Mouse (Mus musculus): ENCODE measurements at regions not wholly inside any gene's neighbourhood (a gene's known extent, or its start where the extent isn't known, plus 50 kb on each side); places are given as distances from the start of the nearest gene placed in this dataset.
A peak's percentile ranks its signal among the peaks of the same experiment; 100 is the strongest.

DNA sequence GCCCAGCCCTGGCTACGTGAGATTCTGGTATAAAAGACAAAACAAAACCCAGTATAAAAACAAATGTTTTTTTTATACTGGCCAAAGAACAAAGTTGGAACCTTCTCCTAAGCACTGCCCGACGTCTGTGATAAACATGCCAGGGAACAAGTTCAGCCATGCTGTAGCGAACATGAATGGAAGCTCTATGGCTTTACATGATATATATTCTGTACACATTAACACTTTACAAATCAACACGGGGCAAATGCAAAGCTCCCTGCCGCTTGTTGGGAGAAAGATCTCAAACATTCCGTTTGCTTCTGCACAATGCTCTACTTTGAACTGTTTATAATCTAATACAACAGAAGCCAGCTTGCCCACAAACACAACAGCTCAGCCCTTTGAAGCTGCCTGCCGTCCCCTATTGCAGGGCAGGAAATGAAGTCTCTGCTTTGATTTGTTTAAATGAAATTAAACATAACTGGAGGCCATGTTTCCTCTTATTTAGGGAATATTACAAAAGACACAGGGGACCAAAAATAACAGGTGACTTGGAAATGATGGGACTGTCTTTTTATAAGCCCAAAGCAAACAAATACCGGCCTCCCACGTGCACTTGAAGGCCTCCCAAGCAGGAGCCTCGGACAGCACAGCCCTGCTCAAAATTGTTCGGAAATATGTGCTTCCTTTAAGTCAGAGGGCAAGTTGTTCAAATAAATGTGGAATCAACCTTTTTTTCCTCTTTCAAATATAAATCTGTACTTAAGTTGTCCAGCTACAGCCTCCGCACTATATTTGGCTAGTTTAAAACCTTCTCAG, 56.0 kb upstream of the Cldn5 start:
- 37% methylated on average over 13 of the region's 13 CpGs for WGBS
- H3K4me3 ChIP-seq (ENCODE audit: low read depth, low read length), result no peak overlapping the region
- H3K36me3 ChIP-seq (ENCODE audit: control insufficient read depth, insufficient read depth), result no peaks in the 10 kb centered on the region
- H3K9me3 ChIP-seq (ENCODE audit: control insufficient read depth), result no peaks in the 10 kb centered on the region
- H3K27ac ChIP-seq (ENCODE audit: low read depth, low read length), result no peak overlapping the region
- no peak overlapping the region for H3K4me2 ChIP-seq (replicated peaks; ENCODE audit: low read depth)
- TF ChIP-seq CTCF (IDR thresholded peaks at IDR 0.05; ENCODE audit: low read depth), result no peak
- ATAC-seq, result no peak
- H3K27me3 ChIP-seq (replicated peaks; ENCODE audit: control insufficient read depth, insufficient read depth, low read length), result no peaks in the 10 kb centered on the region
- H3K4me1 ChIP-seq (replicated peaks; ENCODE audit: control insufficient read depth, insufficient read depth, low read length), result no peaks in the 10 kb centered on the region
- H3K9ac ChIP-seq (ENCODE audit: low read depth, low read length), result no peak overlapping the region

DNA sequence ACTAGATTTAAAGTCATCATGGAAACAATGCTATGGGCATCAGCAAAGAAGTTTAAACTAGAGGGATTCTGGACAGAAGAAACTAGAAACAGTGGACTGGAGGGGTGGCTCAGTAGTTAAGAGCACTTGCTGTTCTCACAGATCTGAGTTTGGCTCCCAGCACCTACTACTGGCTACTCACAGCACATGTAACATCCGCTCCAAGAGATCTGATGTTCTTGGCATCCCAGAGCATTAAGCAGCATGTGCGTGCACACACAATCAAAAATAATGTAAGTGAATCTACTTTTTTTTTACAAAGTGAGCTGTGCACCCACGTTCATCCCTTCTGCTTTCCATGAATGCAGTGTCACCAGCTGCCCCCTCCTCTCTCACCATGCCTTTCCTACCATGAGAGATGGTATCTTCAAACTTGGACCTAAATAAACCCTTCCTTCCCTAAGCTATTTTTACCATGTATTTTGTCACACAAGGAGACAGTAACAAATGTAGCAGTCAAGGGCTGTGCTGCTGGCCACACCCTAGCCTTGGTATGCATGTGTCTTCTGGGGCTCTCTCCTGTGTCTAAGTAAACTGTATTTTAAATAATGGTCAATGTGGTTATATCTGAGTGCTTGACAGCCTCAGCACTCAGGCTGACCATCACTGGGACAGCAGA, 53.3 kb upstream of the Cldn5 start:
- 76% methylated on average over 3 of the region's 3 CpGs for WGBS
- H3K4me1 ChIP-seq (replicated peaks; ENCODE audit: control insufficient read depth, insufficient read depth, low read length), result no peaks in the 10 kb centered on the region
- no peak overlapping the region for H3K4me3 ChIP-seq (ENCODE audit: low read depth, low read length)
- no peaks in the 10 kb centered on the region for H3K27me3 ChIP-seq (replicated peaks; ENCODE audit: control insufficient read depth, insufficient read depth, low read length)
- no peaks in the 10 kb centered on the region for H3K9me3 ChIP-seq (ENCODE audit: control insufficient read depth)
- TF ChIP-seq CTCF (IDR thresholded peaks at IDR 0.05; ENCODE audit: low read depth), result no peak
- H3K4me2 ChIP-seq (replicated peaks; ENCODE audit: low read depth), result no peak overlapping the region
- no peak for ATAC-seq
- H3K9ac ChIP-seq (ENCODE audit: low read depth, low read length), result no peak overlapping the region
- no peak overlapping the region for H3K27ac ChIP-seq (ENCODE audit: low read depth, low read length)
- no peaks in the 10 kb centered on the region for H3K36me3 ChIP-seq (ENCODE audit: control insufficient read depth, insufficient read depth)

- H3K4me3 ChIP-seq (ENCODE audit: low read depth, low read length), result no peak overlapping the region
- H3K36me3 ChIP-seq (ENCODE audit: control insufficient read depth, insufficient read depth), result no peaks in the 10 kb centered on the region
- 24% methylated on average over 3 of the region's 3 CpGs for WGBS
These were observed 52.8 kb upstream of the Cldn5 start for GRCm38 (mm10) chr16:18723874-18724273.

GRCm38 (mm10) chr16:18724706-18725105, 51.9 kb upstream of the Cldn5 start:
- no peaks in the 10 kb centered on the region for H3K27me3 ChIP-seq (replicated peaks; ENCODE audit: control insufficient read depth, insufficient read depth, low read length)
- no peak for ATAC-seq
- no peaks in the 10 kb centered on the region for H3K4me1 ChIP-seq (replicated peaks; ENCODE audit: control insufficient read depth, insufficient read depth, low read length)
- H3K4me2 ChIP-seq (replicated peaks; ENCODE audit: low read depth), result no peak overlapping the region
- no peaks in the 10 kb centered on the region for H3K36me3 ChIP-seq (ENCODE audit: control insufficient read depth, insufficient read depth)
- no peak for TF ChIP-seq CTCF (IDR thresholded peaks at IDR 0.05; ENCODE audit: low read depth)
- WGBS, result 40% methylated on average over 6 of the region's 6 CpGs
- H3K27ac ChIP-seq (ENCODE audit: low read depth, low read length), result no peak overlapping the region
- H3K9me3 ChIP-seq (ENCODE audit: control insufficient read depth), result no peaks in the 10 kb centered on the region
- no peak overlapping the region for H3K4me3 ChIP-seq (ENCODE audit: low read depth, low read length)
- no peak overlapping the region for H3K9ac ChIP-seq (ENCODE audit: low read depth, low read length)

More at GRCm38 (mm10) chr16:18723874-18724273, 52.8 kb upstream of the Cldn5 start:
- Histone ChIP-seq H3K9ac (ENCODE audit: low read depth, low read length) (no peak overlapping the region), H3K4me2 (replicated peaks; ENCODE audit: low read depth) (no peak overlapping the region), H3K27me3 (replicated peaks; ENCODE audit: control insufficient read depth, insufficient read depth, low read length) (no peaks in the 10 kb centered on the region), H3K9me3 (ENCODE audit: control insufficient read depth) (no peaks in the 10 kb centered on the region), H3K27ac (ENCODE audit: low read depth, low read length) (no peak overlapping the region), H3K4me1 (replicated peaks; ENCODE audit: control insufficient read depth, insufficient read depth, low read length) (no peaks in the 10 kb centered on the region)
- peak; percentile 33 for TF ChIP-seq CTCF (IDR thresholded peaks at IDR 0.05; ENCODE audit: low read depth)
- ATAC-seq, result no peak
